Mouse (Mus musculus) MEL (cell line): ENCODE results near the gene Zfp366. TPM values are rescaled to one million over a fixed set of nuclear protein-coding genes. Genes with fewer than 3 reads are reported as not detected.

Experiments
- DNase-seq: peaks from one replicate; pipeline ENCODE4 v3.0.0; 2011; ENCODE audit warnings: low read depth, low spot score
- H3K27ac ChIP-seq: 2 replicates; pipeline ENCODE4 v1.5.1; 2012; ENCODE audit warnings: low read depth, mild to moderate bottlenecking, control low read depth, low read length, moderate library complexity; ENCODE audit not compliant: control insufficient read depth
- H3K27me3 ChIP-seq, 2 experiments: fragments of 150-350 bp in 1 of 2; sonication (generic) in 1 of 2; 2 replicates each; pipeline ENCODE4 v1.6.1; 2012; ENCODE audit warnings: low read length in 2 of 2, mild to moderate bottlenecking in 2 of 2, improper control_type of control experiment in 1 of 2, moderate library complexity in 1 of 2; ENCODE audit not compliant: insufficient read depth in 2 of 2, control insufficient read depth in 1 of 2
- H3K36me3 ChIP-seq, 2 experiments: 2 replicates each; pipeline ENCODE4 v1.6.1; 2012 to 2014; ENCODE audit warnings: low read length in 2 of 2, improper control_type of control experiment in 1 of 2, inconsistent platforms in 1 of 2, mild to moderate bottlenecking in 1 of 2; ENCODE audit not compliant: insufficient read depth in 2 of 2, control insufficient read depth in 1 of 2
- H3K4me1 ChIP-seq, 2 experiments: fragments of 150-350 bp in 1 of 2; sonication (generic) in 1 of 2; 2 replicates each; pipeline ENCODE4 v1.6.1; 2012; ENCODE audit warnings: low read length in 2 of 2, improper control_type of control experiment in 1 of 2, mild to moderate bottlenecking in 1 of 2; ENCODE audit not compliant: insufficient read depth in 2 of 2, control insufficient read depth in 1 of 2
- H3K4me3 ChIP-seq, 2 experiments: fragments of 150-350 bp in 1 of 2; sonication (generic) in 1 of 2; 2 replicates each; pipeline ENCODE4 v1.5.1; 2012; ENCODE audit warnings: low read depth in 2 of 2, low read length in 2 of 2, mild to moderate bottlenecking in 2 of 2, moderate library complexity in 2 of 2, control low read depth in 1 of 2, improper control_type of control experiment in 1 of 2; ENCODE audit not compliant: control insufficient read depth in 1 of 2, insufficient read depth in 1 of 2
- H3K79me2 ChIP-seq: 2 replicates; pipeline ENCODE4 v1.6.1; 2012; ENCODE audit warnings: mild to moderate bottlenecking, low read length, moderate library complexity; ENCODE audit not compliant: control insufficient read depth, poor library complexity, insufficient read depth
- H3K9ac ChIP-seq: 2 replicates; pipeline ENCODE4 v1.6.1; 2012; ENCODE audit warnings: low read depth, mild to moderate bottlenecking, control low read depth, low read length, moderate library complexity; ENCODE audit not compliant: control insufficient read depth, poor library complexity, severe bottlenecking
- H3K9me3 ChIP-seq: fragments of 150-350 bp; sonication (generic); replicated peaks from 2 replicates; pipeline ENCODE4 v1.6.1; 2012; ENCODE audit warnings: mild to moderate bottlenecking, low read length, improper control_type of control experiment, moderate library complexity; ENCODE audit not compliant: insufficient read depth
- BHLHE40 ChIP-seq: IDR thresholded peaks from 2 replicates; pipeline ENCODE4 v1.6.1; 2012; ENCODE audit warnings: low read depth, mild to moderate bottlenecking, inconsistent platforms, low read length, improper control_type of control experiment, borderline replicate concordance
- CHD1 ChIP-seq: IDR thresholded peaks from 2 replicates; pipeline ENCODE4 v1.6.1; 2012; ENCODE audit warnings: low read depth, mild to moderate bottlenecking, inconsistent platforms, low read length, improper control_type of control experiment
- E2F4 ChIP-seq: IDR thresholded peaks from 2 replicates; pipeline ENCODE4 v1.6.1; 2011; ENCODE audit warnings: low read depth, low read length, improper control_type of control experiment, borderline replicate concordance
- EP300 ChIP-seq, 2 experiments: IDR thresholded peaks; 2 replicates each; pipeline ENCODE4 v1.6.1; 2011; ENCODE audit warnings: improper control_type of control experiment in 2 of 2, low read length in 2 of 2, low read depth in 1 of 2, mild to moderate bottlenecking in 1 of 2
- GABPA ChIP-seq: IDR thresholded peaks from 2 replicates; pipeline ENCODE4 v1.6.1; 2012; ENCODE audit warnings: low read depth, mild to moderate bottlenecking, inconsistent platforms, low read length, improper control_type of control experiment, moderate library complexity
- JUND ChIP-seq: IDR thresholded peaks from 2 replicates; pipeline ENCODE4 v1.6.1; 2011; ENCODE audit warnings: low read depth, mild to moderate bottlenecking, improper control_type of control experiment, low read length
- MAX ChIP-seq: IDR thresholded peaks from 2 replicates; pipeline ENCODE4 v1.6.1; 2011; ENCODE audit warnings: low read length, improper control_type of control experiment
- MAZ ChIP-seq: IDR thresholded peaks from 2 replicates; pipeline ENCODE4 v1.6.1; 2012; ENCODE audit warnings: low read depth, mild to moderate bottlenecking, inconsistent platforms, low read length, improper control_type of control experiment
- MYC ChIP-seq: IDR thresholded peaks from 2 replicates; pipeline ENCODE4 v1.6.1; 2011; ENCODE audit warnings: low read depth, mild to moderate bottlenecking, low read length, improper control_type of control experiment, moderate library complexity
- NRF1 ChIP-seq: IDR thresholded peaks from 2 replicates; pipeline ENCODE4 v1.6.1; 2014; ENCODE audit warnings: low read depth, mild to moderate bottlenecking, inconsistent platforms, low read length, improper control_type of control experiment, moderate library complexity; ENCODE audit not compliant: poor library complexity, insufficient read depth, severe bottlenecking
- POLR2A ChIP-seq, 2 experiments: IDR thresholded peaks; 2 replicates each; pipeline ENCODE4 v1.6.1; 2011 to 2012; ENCODE audit warnings: low read length in 2 of 2, mild to moderate bottlenecking in 2 of 2, control low read depth in 1 of 2, improper control_type of control experiment in 1 of 2, low read depth in 1 of 2, moderate library complexity in 1 of 2; ENCODE audit not compliant: control insufficient read depth in 1 of 2, insufficient read depth in 1 of 2, poor library complexity in 1 of 2
- POLR2AphosphoS5 ChIP-seq: IDR thresholded peaks from 2 replicates; pipeline ENCODE4 v1.6.1; 2012; ENCODE audit warnings: low read depth, borderline replicate concordance, mild to moderate bottlenecking, inconsistent platforms, low read length, moderate library complexity, mixed read lengths
- RAD21 ChIP-seq: IDR thresholded peaks from 2 replicates; pipeline ENCODE4 v1.6.1; 2011; ENCODE audit warnings: mild to moderate bottlenecking, low read depth, low read length, improper control_type of control experiment
- SIN3A ChIP-seq: IDR thresholded peaks from 2 replicates; pipeline ENCODE4 v1.6.1; 2012; ENCODE audit warnings: low read length, improper control_type of control experiment, inconsistent platforms
- SMC3 ChIP-seq: IDR thresholded peaks from 2 replicates; pipeline ENCODE4 v1.6.1; 2011; ENCODE audit warnings: low read depth, low read length, improper control_type of control experiment
- TAL1 ChIP-seq: IDR thresholded peaks from 2 replicates; pipeline ENCODE4 v1.6.1; 2012; ENCODE audit warnings: mild to moderate bottlenecking, inconsistent platforms, low read length, moderate library complexity, mixed read lengths
- TBP ChIP-seq: IDR thresholded peaks from 2 replicates; pipeline ENCODE4 v1.8.0; 2011; ENCODE audit warnings: low read depth, low read length, improper control_type of control experiment
- USF1 ChIP-seq: IDR thresholded peaks from 2 replicates; pipeline ENCODE4 v1.6.1; 2014; ENCODE audit warnings: low read depth, mild to moderate bottlenecking, inconsistent platforms, low read length, improper control_type of control experiment, moderate library complexity
- USF2 ChIP-seq, 2 experiments: IDR thresholded peaks; 2 replicates each; pipeline ENCODE4 v1.6.1; 2011 to 2012; ENCODE audit warnings: improper control_type of control experiment in 2 of 2, low read length in 2 of 2, borderline replicate concordance in 1 of 2, inconsistent platforms in 1 of 2, low read depth in 1 of 2, mild to moderate bottlenecking in 1 of 2; ENCODE audit not compliant: insufficient read depth in 1 of 2
- ZC3H11A ChIP-seq: IDR thresholded peaks from 2 replicates; pipeline ENCODE4 v1.6.1; 2012; ENCODE audit warnings: low read depth, mild to moderate bottlenecking, inconsistent platforms, low read length, improper control_type of control experiment
- polyA plus RNA-seq, 2 experiments: library from polyadenylated mRNA; stranded (reverse) in 1 of 2; unstranded in 1 of 2; fragments of >175 nt in 1 of 2; fragments of >200 nt in 1 of 2; gene quantifications; 2 replicates each; pipeline versions ENCODE4 v1.2.1 to v1.2.4; 2012; ENCODE audit warnings: low replicate concordance in 2 of 2, low read depth in 1 of 2; ENCODE audit not compliant: insufficient read length in 2 of 2, insufficient read depth in 1 of 2, missing spikeins in 1 of 2
- total RNA-seq: library from RNA; depleted of rRNA; stranded (reverse); fragments of 300-350 nt; gene quantifications from 2 replicates; pipeline ENCODE4 v1.2.3, GENCODE M21; 2012

Zfp366 gene
- total and polyA plus RNA-seq, 3 experiments = not detected

GRCm38 (mm10) chr13:99287207-99287606 lies 102.6 kb downstream of the Zfp366 start:
- DNase-seq = no peak
- Histone ChIP-seq H3K9me3 (no peaks in the 10 kb centered on the region), H3K79me2 (no peaks in the 10 kb centered on the region), H3K4me3 (no peak overlapping the region), H3K9ac (no peak overlapping the region), H3K4me1 (no peaks in the 10 kb centered on the region), H3K27ac (no peak overlapping the region), H3K27me3 (no peaks in the 10 kb centered on the region; a peak in 1 of 4 replicates), H3K36me3 (no peaks in the 10 kb centered on the region)
- TF ChIP-seq NRF1 = no peak
- no peak for TF ChIP-seq MYC
- TF ChIP-seq SIN3A = no peak
- TF ChIP-seq USF2 (IDR thresholded peaks at IDR 0.05; ENCODE audit: borderline replicate concordance in 1 of 2, insufficient read depth in 1 of 2, low read depth in 1 of 2, low read length in 2 of 2) = no peak
- no peak for TF ChIP-seq GABPA
- TF ChIP-seq ZC3H11A = no peak
- TF ChIP-seq BHLHE40 = no peak
- no peak for TF ChIP-seq TBP
- no peak for TF ChIP-seq MAX
- no peak for TF ChIP-seq E2F4
- TF ChIP-seq TAL1 = no peak
- no peak for TF ChIP-seq MAZ
- no peak for TF ChIP-seq EP300 (IDR thresholded peaks at IDR 0.05; ENCODE audit: low read depth in 1 of 2, low read length in 2 of 2)
- no peak for TF ChIP-seq POLR2A (IDR thresholded peaks at IDR 0.05; ENCODE audit: control insufficient read depth in 1 of 2, insufficient read depth in 1 of 2, low read depth in 1 of 2, low read length in 2 of 2, poor library complexity in 1 of 2)
- TF ChIP-seq RAD21 = no peak
- TF ChIP-seq SMC3 = no peak
- TF ChIP-seq JUND = no peak
- TF ChIP-seq CHD1 = no peak

- Histone ChIP-seq H3K36me3 (no peaks in the 10 kb centered on the region), H3K79me2 (no peaks in the 10 kb centered on the region), H3K27me3 (no peaks in the 10 kb centered on the region), H3K4me1 (no peaks in the 10 kb centered on the region), H3K27ac (no peak overlapping the region), H3K9me3 (no peaks in the 10 kb centered on the region), H3K4me3 (no peak overlapping the region), H3K9ac (no peak overlapping the region)
- TF ChIP-seq E2F4 (no peak), USF1 (no peak), POLR2AphosphoS5 (no peak)
- DNase-seq = no peak
These were observed 103.2 kb downstream of the Zfp366 start for GRCm38 (mm10) chr13:99287786-99288185.
